In genomic region chr8:117069708-117070107, GRCm38 (mm10) we compare ENCODE assay signal across 11 mouse cellular contexts. TPM values are rescaled to one million over a fixed set of nuclear protein-coding genes. Genes with fewer than 3 reads are reported as not detected.
DNase-seq lines count a peak whose midpoint lies in the region; ATAC-seq and TF ChIP-seq lines count a peak whose summit lies in the region.
"Had no signal": no experiment of that assay in that cellular context is flagged by ENCODE, and none has a peak within 500 bp of the region (broad histone marks: within the 10 kb centered on the region; RNA-seq: fewer than 3 reads in every experiment).

No protein-coding gene starts in this region.

- H3K79me2 ChIP-seq in liver, adult 2 months (ENCODE audit: control insufficient read depth, insufficient read depth, low read length): no peaks in the 10 kb centered on the region
- no peaks in the 10 kb centered on the region for H3K79me2 ChIP-seq in macrophage (ENCODE audit: inconsistent target)

- no peaks in the 10 kb centered on the region for H3K4me1 ChIP-seq in liver, adult 2 months (ENCODE audit: control insufficient read depth, insufficient read depth, low read length)
- H3K4me1 ChIP-seq in liver, embryonic 11.5 days (replicated peaks; ENCODE audit: control insufficient read depth, insufficient read depth, low read length): peaks cover 8% of the 10 kb centered on the region
- no peaks in the 10 kb centered on the region for H3K4me1 ChIP-seq in forebrain, embryonic 13.5 days
- H3K4me1 ChIP-seq: intestine, embryonic 15.5 days had no signal

- no peak overlapping the region for H3K4me3 ChIP-seq in liver, adult 2 months (ENCODE audit: insufficient read depth, low read depth, low read length)
- H3K4me3 ChIP-seq in liver, embryonic 11.5 days (ENCODE audit: low read depth, low read length): no peak overlapping the region
- no peak overlapping the region for H3K4me3 ChIP-seq in macrophage (ENCODE audit: inconsistent target)
- no peak overlapping the region for H3K4me3 ChIP-seq in forebrain, embryonic 13.5 days
- H3K4me3 ChIP-seq: intestine, embryonic 15.5 days had no signal

- WGBS in liver, adult 2 months: 90% methylated on average over 1 of the region's 1 CpGs
- WGBS in liver, embryonic 11.5 days: 65% methylated on average over 1 of the region's 1 CpGs
- WGBS in macrophage (ENCODE audit: missing documents): 100% methylated on average over 1 of the region's 1 CpGs
- WGBS in forebrain, embryonic 13.5 days: 85% methylated on average over 1 of the region's 1 CpGs

- DNase-seq in frontal cortex, postnatal 10 days (ENCODE audit: low spot score in 2 of 2): no peak
- DNase-seq in liver, adult 2 months (ENCODE audit: extremely low read depth, low read depth, low spot score): no peak
- DNase-seq in liver, embryonic 11.5 days (ENCODE audit: low spot score): no peak
- DNase-seq in Muller cell, postnatal 12 days (ENCODE audit: inconsistent ontology term): peak; percentile 31
- DNase-seq in layer of hippocampus, postnatal 36 days: no peak

- H3K27ac ChIP-seq in liver, adult 2 months (replicated peaks; ENCODE audit: insufficient read depth, low read depth, low read length): no peak overlapping the region
- no peak overlapping the region for H3K27ac ChIP-seq in liver, embryonic 11.5 days (ENCODE audit: low read depth, low read length)
- H3K27ac ChIP-seq in macrophage: 0 out of 2 replicates have a peak overlapping the region, but pooled peaks have one; percentile 27
- H3K27ac ChIP-seq in forebrain, embryonic 13.5 days: no peak overlapping the region
- H3K27ac ChIP-seq: intestine, embryonic 15.5 days had no signal

- peak; percentile 24 for TF ChIP-seq CTCF in liver, adult 2 months (IDR thresholded peaks at IDR 0.05; ENCODE audit: low read depth, low read length)

- ATAC-seq in frontal cortex, adult (ENCODE audit: low TSS enrichment): peak; percentile 80
- ATAC-seq in liver, embryonic 11.5 days (replicated peaks; ENCODE audit: low FRiP score): no peak
- no peak for ATAC-seq in forebrain, embryonic 13.5 days
- ATAC-seq: intestine, embryonic 15.5 days had no signal

- H3K4me2 ChIP-seq in liver, embryonic 11.5 days: no peak overlapping the region
- no peak overlapping the region for H3K4me2 ChIP-seq in forebrain, embryonic 13.5 days
- H3K4me2 ChIP-seq: intestine, embryonic 15.5 days had no signal

- TF ChIP-seq POLR2A in liver, adult 2 months (IDR thresholded peaks at IDR 0.05; ENCODE audit: extremely low read depth, insufficient read depth, low read length): no peak

- H3K9ac ChIP-seq in liver, adult 2 months (ENCODE audit: low read depth, low read length): no peak overlapping the region
- no peak overlapping the region for H3K9ac ChIP-seq in liver, embryonic 11.5 days (ENCODE audit: low read depth, low read length)
- H3K9ac ChIP-seq in forebrain, embryonic 13.5 days: no peak overlapping the region
- H3K9ac ChIP-seq: intestine, embryonic 15.5 days had no signal

- no peaks in the 10 kb centered on the region for H3K9me3 ChIP-seq in liver, embryonic 11.5 days (ENCODE audit: control insufficient read depth, low read length)
- H3K9me3 ChIP-seq in forebrain, embryonic 13.5 days (replicated peaks): no peaks in the 10 kb centered on the region
- H3K9me3 ChIP-seq: intestine, embryonic 15.5 days had no signal

- H3K27me3 ChIP-seq in liver, adult 2 months (ENCODE audit: control insufficient read depth, insufficient read depth, low read length): no peaks in the 10 kb centered on the region
- H3K27me3 ChIP-seq in liver, embryonic 11.5 days (replicated peaks; ENCODE audit: control insufficient read depth, insufficient read depth, low read length): peaks cover 2% of the 10 kb centered on the region; the same call in 1 of the 2 replicates
- H3K27me3 ChIP-seq in forebrain, embryonic 13.5 days: no peaks in the 10 kb centered on the region
- H3K27me3 ChIP-seq: intestine, embryonic 15.5 days had no signal

- H3K36me3 ChIP-seq in liver, adult 2 months (ENCODE audit: control insufficient read depth, insufficient read depth, low read length): no peaks in the 10 kb centered on the region
- H3K36me3 ChIP-seq in liver, embryonic 11.5 days (ENCODE audit: control insufficient read depth, insufficient read depth, low read length): no peaks in the 10 kb centered on the region
- no peaks in the 10 kb centered on the region for H3K36me3 ChIP-seq in macrophage (ENCODE audit: inconsistent target)
- no peaks in the 10 kb centered on the region for H3K36me3 ChIP-seq in forebrain, embryonic 13.5 days (ENCODE audit: poor library complexity, severe bottlenecking)
- H3K36me3 ChIP-seq: intestine, embryonic 15.5 days had no signal

RNA-seq across cellular contexts. Expression of gene Pkd1l2, which starts 12.5 kb away (rescaled TPM):
- not detected in 2 replicates for total RNA-seq in liver, adult 2 months (2014; rRNA removed)
- polyA plus RNA-seq in liver, adult 2 months (2012; rRNA removed): not detected in 2 replicates
- polyA plus RNA-seq in liver, embryonic 11.5 days (2014; fragmentation: Nextera tagmentation; extraction: Ambion mirVana): 0.03 and 0.16 TPM in 2 replicates
- total RNA-seq in macrophage (2018; cell fraction: chromatin; rRNA removed): 1 to 10 TPM in 11 of 26 experiments, under 1 TPM in 15; 0.08 to 3.3 (median 0.97) TPM
- total RNA-seq in macrophage (2018; cell fraction: cytosol; rRNA removed): under 1 TPM; 0.06 to 0.41 (median 0.22) TPM
- 1 to 10 TPM in 5 of 26 experiments, under 1 TPM in 18, not detected in 3; 0.06 to 1.6 (median 0.55) TPM for total RNA-seq in macrophage (2018; cell fraction: nucleus; rRNA removed)
- polyA plus RNA-seq in macrophage (2018): 0.11 to 0.34 TPM (median 0.20 TPM) in 3 replicates
- 0.04 TPM in 1 of 2 replicates, not detected in the other for polyA plus RNA-seq in forebrain, embryonic 13.5 days (2015; fragmentation: Nextera tagmentation; extraction: Ambion mirVana)
- total RNA-seq in layer of hippocampus, postnatal 36 days (2021): under 1 TPM in 1 of 2 experiments, not detected in 1; 0.05 TPM
- polyA plus RNA-seq: intestine, embryonic 15.5 days; lung, embryonic 16.5 days had no signal

RNA-seq across cellular contexts. Expression of gene Bco1, which starts 25.9 kb away (rescaled TPM):
- total RNA-seq in liver, adult 2 months (2014; rRNA removed): 5.2 and 7.2 TPM in 2 replicates
- 4.0 TPM in 2 replicates for polyA plus RNA-seq in liver, adult 2 months (2012; rRNA removed)
- 11.3 and 11.9 TPM in 2 replicates for polyA plus RNA-seq in liver, embryonic 11.5 days (2014; fragmentation: Nextera tagmentation; extraction: Ambion mirVana)
- total RNA-seq in macrophage (2018; cell fraction: chromatin; rRNA removed): not detected
- not detected for total RNA-seq in macrophage (2018; cell fraction: cytosol; rRNA removed)
- total RNA-seq in macrophage (2018; cell fraction: nucleus; rRNA removed): not detected
- polyA plus RNA-seq in macrophage (2018): not detected in 3 replicates
- not detected in 2 replicates for polyA plus RNA-seq in forebrain, embryonic 13.5 days (2015; fragmentation: Nextera tagmentation; extraction: Ambion mirVana)
- total RNA-seq in layer of hippocampus, postnatal 36 days (2021): under 1 TPM in 1 of 2 experiments, not detected in 1; 0.20 TPM
- total RNA-seq: neutrophil, adult 5-6 weeks had no signal
